Mouse (Mus musculus): ENCODE data around the gene Sult2b1. TPM values are rescaled to one million over a fixed set of nuclear protein-coding genes. Genes with fewer than 3 reads are reported as not detected.
A peak's percentile ranks its signal among the peaks of the same experiment; 100 is the strongest.

Sult2b1 gene
- polyA plus RNA-seq, 1 experiment from 2014 or later: 0.08 TPM

DNA sequence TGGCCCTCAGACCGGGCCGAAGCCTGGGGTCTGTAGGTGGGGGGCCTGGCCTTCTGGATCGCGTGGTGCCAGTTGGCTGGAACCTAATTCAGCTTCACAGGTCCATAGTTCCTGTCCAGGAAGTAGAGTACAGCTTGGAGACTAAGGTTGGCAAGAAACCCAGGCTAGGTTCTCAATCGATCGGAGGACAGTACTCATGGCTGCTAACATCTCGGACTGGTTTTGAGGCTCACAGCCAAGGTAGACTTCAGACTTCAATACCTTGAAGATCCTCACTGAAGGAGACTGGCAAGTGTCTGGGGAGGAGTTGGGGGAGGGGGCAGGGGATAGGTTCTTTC is 63.3 kb downstream of the Sult2b1 start:
- no peak overlapping the region for H3K4me2 ChIP-seq (ENCODE audit: low read depth, low read length)
- H3K4me3 ChIP-seq (ENCODE audit: low read depth, low read length): no peak overlapping the region

DNA sequence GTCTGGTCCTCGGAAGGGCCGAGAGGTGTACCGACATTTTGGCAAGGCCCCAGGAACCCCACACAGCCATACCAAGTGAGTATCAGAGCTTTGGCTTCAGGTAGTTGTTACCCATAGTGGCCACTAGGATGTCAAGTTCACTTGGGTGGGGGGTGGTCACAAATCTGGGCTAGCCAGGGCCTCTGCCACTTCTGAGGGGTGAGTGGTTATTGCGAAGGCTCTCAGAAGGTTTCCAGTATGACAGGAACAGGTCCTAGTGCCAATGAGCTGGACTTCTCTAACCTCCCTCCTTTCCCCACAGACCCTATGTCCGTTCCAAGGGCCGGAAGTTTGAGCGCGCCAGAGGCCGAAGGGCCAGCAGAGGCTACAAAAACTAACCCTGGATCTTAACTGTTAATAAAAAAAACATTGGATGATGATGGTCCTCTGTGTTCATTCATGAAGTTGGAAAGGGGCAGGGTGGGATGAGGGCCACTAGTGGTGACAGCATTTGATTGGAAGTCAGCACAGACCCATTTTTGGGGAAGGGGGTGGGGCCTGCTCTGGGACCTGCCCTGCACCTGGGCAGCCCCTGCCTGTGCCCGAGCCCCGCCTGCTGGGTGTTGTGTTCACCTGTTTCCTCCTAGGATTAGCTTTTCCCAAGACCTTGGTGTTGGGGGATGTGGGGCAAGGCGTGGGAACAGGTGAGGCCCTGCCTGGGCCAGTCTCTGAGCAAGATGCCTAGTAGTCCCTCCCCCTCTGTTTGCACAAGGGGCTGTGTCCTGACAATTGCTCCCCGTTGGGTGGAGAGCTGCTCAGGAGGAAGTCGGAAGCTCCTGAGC is 63.8 kb downstream of the Sult2b1 start, which contains the start of gene Fam83e:
Gene Fam83e (plus strand): TSS at position 800 of the 821 bp plus-strand sequence.
- peaks cover 35% of the 10 kb centered on the region for H3K36me3 ChIP-seq (ENCODE audit: control insufficient read depth, insufficient read depth)
- no peak within 1 kb of the TSS for H3K9ac ChIP-seq (ENCODE audit: low read depth, low read length)
- H3K4me3 ChIP-seq (ENCODE audit: low read depth, low read length): no peak within 1 kb of the TSS
- WGBS (ENCODE audit: insufficient replicate concordance): 79% methylated on average over 14 of the region's 14 CpGs
- H3K4me1 ChIP-seq (ENCODE audit: control insufficient read depth, low read depth, low read length): peaks cover 33% of the 10 kb centered on the region
- H3K4me2 ChIP-seq (ENCODE audit: low read depth, low read length): no peak within 1 kb of the TSS
- H3K27ac ChIP-seq (ENCODE audit: low read length): no peak within 1 kb of the TSS
- H3K9me3 ChIP-seq (replicated peaks; ENCODE audit: control insufficient read depth, low read length): no peaks in the 10 kb centered on the region
- H3K27me3 ChIP-seq (ENCODE audit: control insufficient read depth, insufficient read depth, low read depth, low read length): no peaks in the 10 kb centered on the region
- ATAC-seq (ENCODE audit: low read depth): no peak

More for the DNA sequence above, 63.3 kb downstream of the Sult2b1 start:
- no peak for ATAC-seq (ENCODE audit: low read depth)
- WGBS (ENCODE audit: insufficient replicate concordance): 77% methylated on average over 7 of the region's 7 CpGs
- H3K36me3 ChIP-seq (ENCODE audit: control insufficient read depth, insufficient read depth): peaks cover 35% of the 10 kb centered on the region
- H3K4me1 ChIP-seq (ENCODE audit: control insufficient read depth, low read depth, low read length): peaks cover 27% of the 10 kb centered on the region
- H3K27me3 ChIP-seq (ENCODE audit: control insufficient read depth, insufficient read depth, low read depth, low read length): no peaks in the 10 kb centered on the region
- no peaks in the 10 kb centered on the region for H3K9me3 ChIP-seq (replicated peaks; ENCODE audit: control insufficient read depth, low read length)
- no peak overlapping the region for H3K27ac ChIP-seq (ENCODE audit: low read length)
- no peak overlapping the region for H3K9ac ChIP-seq (ENCODE audit: low read depth, low read length)

DNA sequence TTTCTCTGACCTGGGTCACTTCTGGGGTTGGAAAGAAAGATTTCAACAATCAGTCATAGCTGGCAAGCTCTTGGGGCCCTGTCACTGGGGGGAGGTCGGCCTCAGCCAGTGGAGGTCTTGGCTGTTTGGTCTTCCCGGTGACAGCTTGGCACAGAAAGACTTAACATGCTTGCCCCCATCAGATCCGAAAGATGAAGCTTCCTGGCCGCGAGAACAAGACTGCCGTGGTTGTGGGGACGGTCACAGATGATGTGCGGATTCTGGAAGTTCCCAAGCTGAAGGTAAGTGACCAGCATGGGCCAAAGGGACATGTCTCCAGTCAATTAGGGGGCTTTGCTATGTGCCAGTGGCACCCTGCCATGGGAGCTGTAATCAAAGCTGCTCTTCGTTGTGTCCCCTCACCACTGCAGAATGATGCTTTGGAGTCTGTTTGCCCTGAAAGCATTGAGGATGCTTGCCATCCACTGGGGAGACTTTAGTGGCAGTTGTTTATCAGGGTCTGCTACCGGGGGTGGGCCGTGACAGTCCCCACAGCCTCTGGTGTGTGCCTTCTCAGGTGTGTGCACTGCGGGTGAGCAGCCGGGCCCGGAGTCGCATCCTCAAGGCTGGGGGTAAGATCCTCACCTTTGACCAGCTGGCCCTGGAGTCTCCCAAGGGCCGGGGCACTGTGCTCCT is 64.6 kb downstream of the Sult2b1 start:
- Histone ChIP-seq H3K9me3 (replicated peaks; ENCODE audit: control insufficient read depth, low read length) (no peaks in the 10 kb centered on the region), H3K27me3 (ENCODE audit: control insufficient read depth, insufficient read depth, low read depth, low read length) (no peaks in the 10 kb centered on the region), H3K9ac (ENCODE audit: low read depth, low read length) (no peak overlapping the region; the same call in 1 of the 2 replicates), H3K4me1 (ENCODE audit: control insufficient read depth, low read depth, low read length) (peaks cover 36% of the 10 kb centered on the region), H3K4me3 (ENCODE audit: low read depth, low read length) (no peak overlapping the region), H3K36me3 (ENCODE audit: control insufficient read depth, insufficient read depth) (peaks cover 31% of the 10 kb centered on the region), H3K4me2 (ENCODE audit: low read depth, low read length) (peak overlapping the region; percentile 77), H3K27ac (ENCODE audit: low read length) (no peak overlapping the region)
- no peak for ATAC-seq (ENCODE audit: low read depth)
- 89% methylated on average over 15 of the region's 16 CpGs for WGBS (ENCODE audit: insufficient replicate concordance)

DNA sequence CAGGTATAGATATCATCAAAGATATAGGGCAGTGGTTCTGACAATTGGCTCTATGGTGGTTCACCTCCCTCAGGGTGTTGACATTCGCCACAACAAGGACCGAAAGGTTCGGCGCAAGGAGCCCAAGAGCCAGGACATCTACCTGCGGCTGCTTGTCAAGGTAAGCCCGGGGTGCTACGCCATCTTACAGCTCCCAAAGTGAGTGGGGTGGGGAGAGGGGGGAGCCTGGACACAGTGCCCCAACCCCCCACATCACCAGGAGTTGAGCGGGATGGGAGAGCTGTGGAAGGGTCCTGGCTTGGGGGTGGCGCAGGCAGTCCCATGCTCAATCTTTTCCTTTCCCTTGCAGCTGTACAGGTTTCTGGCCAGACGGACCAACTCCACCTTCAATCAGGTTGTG is 65.3 kb downstream of the Sult2b1 start:
- no peak for ATAC-seq (ENCODE audit: low read depth)
- WGBS (ENCODE audit: insufficient replicate concordance): 64% methylated on average over 10 of the region's 10 CpGs
- no peaks in the 10 kb centered on the region for H3K9me3 ChIP-seq (replicated peaks; ENCODE audit: control insufficient read depth, low read length)
- H3K9ac ChIP-seq (ENCODE audit: low read depth, low read length): peak overlapping the region; percentile 85
- H3K4me2 ChIP-seq (ENCODE audit: low read depth, low read length): peak overlapping the region; percentile 77
- H3K4me1 ChIP-seq (ENCODE audit: control insufficient read depth, low read depth, low read length): peaks cover 43% of the 10 kb centered on the region
- H3K27ac ChIP-seq (ENCODE audit: low read length): 0 out of 2 replicates have a peak overlapping the region, but pooled peaks have one; percentile 71
- H3K36me3 ChIP-seq (ENCODE audit: control insufficient read depth, insufficient read depth): peaks cover 29% of the 10 kb centered on the region
- no peaks in the 10 kb centered on the region for H3K27me3 ChIP-seq (ENCODE audit: control insufficient read depth, insufficient read depth, low read depth, low read length)
- H3K4me3 ChIP-seq (ENCODE audit: low read depth, low read length): peak overlapping the region; percentile 87

DNA sequence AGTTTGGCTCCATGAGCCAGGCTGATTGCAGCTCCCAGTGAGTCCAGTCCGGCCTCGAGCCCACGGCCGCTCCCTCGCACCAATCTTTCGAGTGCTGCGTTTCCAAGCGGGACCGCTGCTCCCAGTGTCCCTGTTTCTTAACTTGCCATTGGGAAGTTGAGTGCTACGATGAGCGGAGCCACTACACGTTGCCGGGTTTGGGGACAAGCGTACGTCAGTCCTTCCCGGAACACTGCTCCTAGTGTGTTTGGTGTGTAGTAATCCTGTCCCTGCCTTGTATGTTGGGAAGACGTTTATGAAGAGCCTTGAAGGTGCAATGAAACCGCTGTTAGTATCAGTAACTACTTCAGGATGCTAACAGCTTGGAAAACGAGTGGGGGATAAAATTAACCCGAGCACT is 66.1 kb downstream of the Sult2b1 start:
- Histone ChIP-seq H3K27me3 (ENCODE audit: control insufficient read depth, insufficient read depth, low read depth, low read length) (no peaks in the 10 kb centered on the region), H3K36me3 (ENCODE audit: control insufficient read depth, insufficient read depth) (peaks cover 22% of the 10 kb centered on the region), H3K9ac (ENCODE audit: low read depth, low read length) (peak overlapping the region; percentile 85), H3K4me2 (ENCODE audit: low read depth, low read length) (peak overlapping the region; percentile 77), H3K27ac (ENCODE audit: low read length) (peak overlapping the region; percentile 71), H3K4me3 (ENCODE audit: low read depth, low read length) (peak overlapping the region; percentile 87), H3K9me3 (replicated peaks; ENCODE audit: control insufficient read depth, low read length) (no peaks in the 10 kb centered on the region), H3K4me1 (ENCODE audit: control insufficient read depth, low read depth, low read length) (peaks cover 50% of the 10 kb centered on the region)
- 0% methylated on average over 20 of the region's 20 CpGs for WGBS (ENCODE audit: insufficient replicate concordance)
- no peak for ATAC-seq (ENCODE audit: low read depth)

DNA sequence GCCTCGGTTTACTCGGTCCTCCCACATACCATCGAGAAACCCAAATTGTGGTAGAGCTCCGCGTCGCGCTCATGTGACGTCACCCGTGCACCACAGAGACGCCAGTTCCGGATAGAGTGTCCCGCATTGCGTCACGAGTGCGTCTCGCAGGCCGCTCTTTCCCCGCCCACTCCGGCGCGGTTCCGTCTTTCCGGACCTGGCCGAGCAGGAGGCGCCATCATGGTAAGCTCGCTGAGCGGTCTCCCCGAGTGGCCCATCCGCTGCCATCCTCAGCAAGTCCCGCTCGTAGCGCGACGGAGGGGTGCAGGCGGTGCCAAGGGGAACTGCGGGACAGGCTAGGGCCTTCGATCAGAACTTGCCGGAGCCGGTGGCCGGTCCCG is 66.6 kb downstream of the Sult2b1 start, which contains the start of gene Sphk2:
Gene Sphk2 (minus strand): TSS at position 85 of the 380 bp plus-strand sequence.
- Histone ChIP-seq H3K4me1 (ENCODE audit: control insufficient read depth, low read depth, low read length) (peaks cover 54% of the 10 kb centered on the region), H3K9me3 (replicated peaks; ENCODE audit: control insufficient read depth, low read length) (no peaks in the 10 kb centered on the region), H3K4me3 (ENCODE audit: low read depth, low read length) (peak within 1 kb of the TSS; percentile 87), H3K27me3 (ENCODE audit: control insufficient read depth, insufficient read depth, low read depth, low read length) (no peaks in the 10 kb centered on the region), H3K9ac (ENCODE audit: low read depth, low read length) (peak within 1 kb of the TSS; percentile 85), H3K27ac (ENCODE audit: low read length) (peak within 1 kb of the TSS; percentile 83), H3K4me2 (ENCODE audit: low read depth, low read length) (peak within 1 kb of the TSS; percentile 96), H3K36me3 (ENCODE audit: control insufficient read depth, insufficient read depth) (peaks cover 26% of the 10 kb centered on the region)
- WGBS (ENCODE audit: insufficient replicate concordance): under 1% methylated on average over 41 of the region's 41 CpGs
- ATAC-seq (ENCODE audit: low read depth): peak; percentile 72

GRCm38 (mm10) chr7:45716952-45717917 is 67.2 kb downstream of the Sult2b1 start:
- peak; percentile 25 for ATAC-seq (ENCODE audit: low read depth)
- H3K9ac ChIP-seq (ENCODE audit: low read depth, low read length): peak overlapping the region; percentile 83
- H3K4me2 ChIP-seq (ENCODE audit: low read depth, low read length): peak overlapping the region; percentile 96
- WGBS (ENCODE audit: insufficient replicate concordance): 6% methylated on average over 31 of the region's 31 CpGs
- H3K9me3 ChIP-seq (replicated peaks; ENCODE audit: control insufficient read depth, low read length): no peaks in the 10 kb centered on the region
- peaks cover 29% of the 10 kb centered on the region for H3K36me3 ChIP-seq (ENCODE audit: control insufficient read depth, insufficient read depth)
- H3K4me1 ChIP-seq (ENCODE audit: control insufficient read depth, low read depth, low read length): peaks cover 60% of the 10 kb centered on the region
- H3K27me3 ChIP-seq (ENCODE audit: control insufficient read depth, insufficient read depth, low read depth, low read length): no peaks in the 10 kb centered on the region
- H3K4me3 ChIP-seq (ENCODE audit: low read depth, low read length): peak overlapping the region; percentile 87
- H3K27ac ChIP-seq (ENCODE audit: low read length): peak overlapping the region; percentile 83

GRCm38 (mm10) chr7:45716460-45716857 is 68.0 kb downstream of the Sult2b1 start:
- WGBS (ENCODE audit: insufficient replicate concordance): 67% methylated on average over 3 of the region's 3 CpGs
- H3K4me2 ChIP-seq (ENCODE audit: low read depth, low read length): peak overlapping the region; percentile 96
- H3K9me3 ChIP-seq (replicated peaks; ENCODE audit: control insufficient read depth, low read length): no peaks in the 10 kb centered on the region
- peak overlapping the region; percentile 87 for H3K4me3 ChIP-seq (ENCODE audit: low read depth, low read length)
- peaks cover 34% of the 10 kb centered on the region for H3K36me3 ChIP-seq (ENCODE audit: control insufficient read depth, insufficient read depth)
- H3K4me1 ChIP-seq (ENCODE audit: control insufficient read depth, low read depth, low read length): peaks cover 60% of the 10 kb centered on the region
- H3K27me3 ChIP-seq (ENCODE audit: control insufficient read depth, insufficient read depth, low read depth, low read length): no peaks in the 10 kb centered on the region
- ATAC-seq (ENCODE audit: low read depth): no peak
- H3K27ac ChIP-seq (ENCODE audit: low read length): peak overlapping the region; percentile 72
- peak overlapping the region; percentile 83 for H3K9ac ChIP-seq (ENCODE audit: low read depth, low read length)

Data from liver, embryonic 16.5 days (tissue).